Mouse (Mus musculus) heart, postnatal 0 days (tissue): Measurements from ENCODE around the gene Camkk2.

Experiments used
- CTCF ChIP-seq: IDR thresholded peaks from 2 replicates; pipeline ENCODE4 v1.5.1; 2016; ENCODE audit warnings: antibody characterized with exemption, control low read depth, low read depth
- EP300 ChIP-seq: IDR thresholded peaks from 2 replicates; pipeline ENCODE4 v1.6.1; 2016; ENCODE audit warnings: antibody characterized with exemption, low read depth

GRCm38 (mm10) chr5:122798557-122799378, 19.6 kb upstream of the Camkk2 start:
- TF ChIP-seq EP300: no peak
- TF ChIP-seq CTCF: no peak
